Mouse (Mus musculus): ENCODE results near the gene Chordc1.
"Not testable (repeated sequence)": the region's sequence is repeated elsewhere in the genome, so short reads cannot be mapped to it uniquely, and the experiment has no call there.

Chordc1 gene

DNA sequence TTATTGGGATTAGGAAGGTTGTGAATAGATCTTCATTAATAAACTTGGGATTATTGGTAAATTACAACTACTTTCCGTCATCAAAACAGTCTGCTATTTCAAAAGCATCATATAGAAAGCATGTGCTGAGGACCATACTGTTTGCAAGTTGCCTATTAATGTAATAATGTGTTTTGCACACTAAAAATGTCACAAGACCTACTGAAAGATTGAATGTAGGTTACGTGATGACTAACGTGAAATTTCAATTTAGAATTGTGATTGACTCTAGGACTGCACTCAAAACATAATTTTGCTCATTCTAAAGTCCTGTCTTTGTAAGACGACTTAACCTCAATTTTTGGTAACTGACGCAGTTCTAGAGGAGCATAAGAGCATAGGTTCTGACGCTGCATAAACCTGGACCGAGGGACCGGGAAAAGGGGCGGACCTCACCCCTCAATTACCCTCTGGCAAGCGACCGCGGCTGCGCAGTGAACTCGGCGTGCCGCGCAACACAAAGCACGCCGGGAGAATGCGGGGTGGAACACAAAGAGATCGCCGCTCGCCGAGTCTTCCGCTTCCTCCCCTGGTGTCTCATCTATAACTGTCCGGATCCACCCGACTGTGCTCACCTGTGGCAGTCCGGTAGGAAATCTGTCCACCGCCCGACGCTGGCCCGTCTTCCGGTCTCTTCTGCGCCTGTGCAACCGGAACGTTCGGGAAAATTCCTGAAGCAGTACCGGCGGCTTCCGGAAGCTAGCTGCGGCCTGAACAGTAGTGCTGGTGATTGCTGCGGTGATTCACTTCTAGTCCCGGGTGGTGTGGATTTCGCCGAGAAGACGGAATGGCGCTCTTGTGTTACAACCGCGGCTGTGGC lies at the start of gene Chordc1:
TSS of gene Chordc1 (plus strand) at position 555 of the 859 bp plus-strand sequence.
- DNase-seq (ENCODE audit: inconsistent age in 2 of 2, low spot score in 1 of 2) = peak; percentile 97 to 99

DNA sequence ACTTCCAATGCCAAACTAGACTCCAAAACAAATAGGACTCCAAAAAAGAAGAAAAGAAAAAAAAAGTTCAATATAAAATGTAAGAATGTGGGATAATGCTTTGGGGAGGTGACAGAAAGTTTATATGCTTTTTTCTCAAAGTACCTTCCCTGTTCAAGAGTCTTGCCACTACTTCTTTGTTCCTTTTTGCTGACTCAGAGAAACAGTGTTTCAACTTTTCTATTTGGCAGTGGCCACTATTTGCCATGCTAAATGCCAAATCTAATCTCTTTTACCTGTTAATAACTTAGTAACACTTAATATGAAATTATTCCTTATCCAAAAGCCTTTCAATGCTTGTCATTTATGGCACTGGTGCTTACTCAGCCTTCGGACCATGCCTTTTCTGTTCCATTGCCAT lies 16.0 kb upstream of the Chordc1 start:
- DNase-seq (ENCODE audit: inconsistent age in 2 of 2, low spot score in 1 of 2) = no peak

DNA sequence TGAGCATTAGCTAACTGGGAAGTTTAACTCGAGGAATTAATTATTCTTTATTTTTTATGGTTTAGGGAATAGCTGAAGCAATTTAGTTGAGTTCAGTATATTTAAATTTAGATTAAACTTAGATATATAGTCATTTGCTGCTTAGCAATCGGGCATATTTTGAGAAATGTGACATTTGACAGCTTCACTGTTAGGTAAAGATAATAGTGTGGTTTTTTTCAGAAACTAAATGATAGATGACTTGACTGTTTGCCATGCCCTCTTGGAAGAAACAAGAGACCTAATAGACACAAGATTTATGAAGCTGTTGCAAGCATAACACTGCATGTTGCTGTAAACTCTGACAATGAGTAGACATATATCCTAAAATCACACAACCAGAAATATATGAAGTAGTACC lies 15.1 kb upstream of the Chordc1 start:
- DNase-seq (ENCODE audit: inconsistent age in 2 of 2, low spot score in 1 of 2) = no peak

DNA sequence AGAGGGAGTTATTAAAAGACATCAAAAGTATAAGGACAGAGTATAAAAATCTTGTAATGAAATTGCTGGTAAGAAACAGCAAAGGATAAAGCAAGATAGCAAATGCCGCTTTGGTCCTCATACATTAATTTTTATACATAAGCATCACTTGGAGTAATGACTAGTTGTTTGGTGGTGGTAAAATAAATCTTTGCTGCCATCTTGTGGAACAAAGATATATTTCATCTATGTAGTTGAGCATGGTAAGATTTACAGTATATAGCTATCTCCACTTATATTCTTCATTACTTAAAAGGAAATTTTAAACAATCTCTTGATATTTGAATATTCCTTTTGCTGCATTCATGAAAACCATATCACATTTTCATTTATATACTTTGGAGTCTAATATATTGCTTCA lies 14.4 kb upstream of the Chordc1 start:
- no peak for DNase-seq (ENCODE audit: inconsistent age in 2 of 2, low spot score in 1 of 2)

DNA sequence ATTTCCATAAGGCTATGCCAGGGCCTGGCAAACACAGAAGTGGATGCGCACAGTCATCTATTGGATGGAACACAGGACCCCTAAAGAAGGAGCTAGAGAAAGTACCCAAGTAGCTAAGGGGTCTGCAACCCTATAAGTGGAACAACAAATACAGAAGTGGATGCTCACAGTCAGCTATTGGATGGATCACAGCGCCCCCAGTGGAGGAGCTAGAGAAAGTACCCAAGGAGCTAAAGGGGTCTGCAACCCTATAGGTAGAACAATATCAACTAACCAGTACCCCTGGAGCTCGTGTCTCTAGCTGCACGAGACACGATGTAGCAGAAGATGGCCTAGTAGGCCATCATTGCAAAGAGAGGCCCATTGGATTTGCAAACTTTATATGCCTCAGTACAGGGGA lies 13.2 kb upstream of the Chordc1 start:
- DNase-seq (ENCODE audit: inconsistent age in 2 of 2, low spot score in 1 of 2) = not testable (repeated sequence)

DNA sequence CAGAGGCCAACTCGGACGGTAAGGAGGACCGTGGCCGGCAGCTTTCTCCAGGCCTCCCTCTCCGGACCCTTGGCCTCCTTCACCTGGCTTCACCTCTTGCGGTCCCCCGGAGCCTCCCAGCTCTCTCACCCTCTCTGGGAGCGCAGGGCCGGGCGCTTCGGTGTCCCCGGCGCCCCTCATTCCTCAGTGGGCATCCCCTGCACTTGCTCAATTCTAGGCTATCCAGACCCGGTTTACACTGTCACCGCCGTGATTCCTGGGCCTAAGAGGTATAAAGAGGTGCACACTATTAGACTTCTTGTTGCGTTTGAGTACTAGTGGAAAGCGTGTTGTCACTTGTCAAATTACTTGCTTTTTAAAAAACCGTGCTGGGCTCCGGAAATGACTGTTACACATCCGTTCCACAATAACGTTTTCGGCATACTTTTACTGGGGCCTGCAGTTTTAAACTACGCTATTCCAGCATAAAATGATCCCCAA lies 558 bp downstream of the Chordc1 start:
- DNase-seq (ENCODE audit: inconsistent age in 2 of 2, low spot score in 1 of 2) = no peak

DNA sequence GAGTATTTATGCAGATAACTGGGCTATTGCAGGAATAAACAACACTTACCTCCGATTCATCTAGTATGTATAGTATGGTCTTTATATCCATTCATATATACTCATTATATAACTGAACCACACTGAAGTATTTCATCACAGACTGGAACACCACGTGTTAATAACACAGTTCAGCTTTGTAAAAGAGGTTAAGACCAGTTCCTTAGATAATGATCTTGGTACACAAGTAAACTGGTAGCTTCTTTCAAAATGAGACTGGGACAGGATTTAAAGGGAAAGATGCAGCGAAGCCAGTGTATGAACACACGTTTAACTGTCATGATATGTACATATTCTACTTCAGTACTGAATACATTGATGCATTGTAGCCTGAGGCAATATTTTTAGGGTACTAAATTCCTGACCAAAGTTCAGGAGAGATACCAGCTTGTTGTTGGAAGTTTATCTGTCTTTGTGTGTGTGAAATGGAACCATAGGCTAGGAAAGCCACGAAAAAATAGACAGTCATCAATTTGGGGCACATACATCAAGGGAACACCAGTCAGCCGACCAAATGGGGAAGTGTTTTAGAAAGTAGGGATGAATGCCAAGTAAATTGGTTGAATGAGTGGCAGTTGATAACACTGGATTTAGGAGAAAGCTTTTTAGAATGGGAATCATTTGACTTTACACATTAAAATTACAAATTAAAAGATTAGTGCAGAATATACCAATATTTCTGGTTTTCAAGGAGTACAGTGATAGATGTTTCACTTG lies 1.3 kb downstream of the Chordc1 start:
- peak in 1 of 2 experiments; percentile 25 for DNase-seq (ENCODE audit: inconsistent age in 2 of 2, low spot score in 1 of 2)

DNA sequence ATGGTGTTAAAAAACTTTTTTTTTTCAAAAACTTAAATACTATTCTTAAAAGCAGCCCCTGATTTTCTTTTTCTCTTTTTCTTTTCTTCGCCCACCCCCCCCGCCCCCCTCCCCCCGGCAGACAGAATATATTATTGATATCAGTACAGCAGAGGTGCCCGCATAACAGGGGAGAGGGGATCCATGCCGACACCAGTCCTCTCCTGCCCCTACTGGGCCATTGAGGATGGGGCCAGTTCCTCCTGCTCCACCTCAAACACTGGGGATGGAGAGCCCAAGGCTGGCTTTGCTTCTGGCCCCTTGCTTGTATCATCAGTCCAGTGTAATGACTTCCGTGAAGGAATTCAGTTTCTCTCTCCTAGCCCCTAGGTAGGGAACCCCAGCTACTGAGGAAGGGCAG lies 6.4 kb downstream of the Chordc1 start:
- DNase-seq (ENCODE audit: inconsistent age in 2 of 2, low spot score in 1 of 2) = no peak

DNA sequence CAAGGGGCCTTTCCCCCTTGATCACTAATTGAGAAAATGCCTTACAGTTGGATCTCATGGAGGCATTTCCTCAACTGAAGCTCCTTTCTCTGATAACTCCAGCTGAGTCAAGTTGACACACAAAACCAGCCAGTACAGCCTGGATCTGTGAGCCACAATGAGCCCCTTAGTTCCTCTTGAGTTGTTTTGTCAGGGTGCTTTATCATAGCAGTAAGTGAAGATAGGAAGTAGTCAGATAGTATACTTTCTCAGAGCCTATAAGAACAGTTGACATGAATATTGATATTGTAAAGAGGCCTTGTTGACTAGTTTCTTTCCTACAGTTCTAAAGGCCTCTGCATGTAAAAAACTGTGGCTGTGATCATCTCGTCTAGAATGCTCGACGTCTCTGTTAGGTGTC lies 28.1 kb downstream of the Chordc1 start:
- no peak for DNase-seq (ENCODE audit: inconsistent age in 2 of 2, low spot score in 1 of 2)

Measured in adrenal gland, adult (tissue).